Mouse (Mus musculus) cerebellum, adult 2 months (tissue): ENCODE measurements around the gene Pitpna.

Experiments
- CTCF ChIP-seq: fragments of 200-500 bp; IDR thresholded peaks from 2 replicates; pipeline ENCODE4 v1.5.1; 2011; ENCODE audit warnings: low read depth, mild to moderate bottlenecking, control low read depth, low read length, moderate library complexity, borderline replicate concordance; ENCODE audit not compliant: insufficient read depth
- POLR2A ChIP-seq: fragments of 200-500 bp; IDR thresholded peaks from 2 replicates; pipeline ENCODE4 v1.6.1; 2011; ENCODE audit warnings: low read length, control low read depth, borderline replicate concordance; ENCODE audit not compliant: insufficient read depth

DNA sequence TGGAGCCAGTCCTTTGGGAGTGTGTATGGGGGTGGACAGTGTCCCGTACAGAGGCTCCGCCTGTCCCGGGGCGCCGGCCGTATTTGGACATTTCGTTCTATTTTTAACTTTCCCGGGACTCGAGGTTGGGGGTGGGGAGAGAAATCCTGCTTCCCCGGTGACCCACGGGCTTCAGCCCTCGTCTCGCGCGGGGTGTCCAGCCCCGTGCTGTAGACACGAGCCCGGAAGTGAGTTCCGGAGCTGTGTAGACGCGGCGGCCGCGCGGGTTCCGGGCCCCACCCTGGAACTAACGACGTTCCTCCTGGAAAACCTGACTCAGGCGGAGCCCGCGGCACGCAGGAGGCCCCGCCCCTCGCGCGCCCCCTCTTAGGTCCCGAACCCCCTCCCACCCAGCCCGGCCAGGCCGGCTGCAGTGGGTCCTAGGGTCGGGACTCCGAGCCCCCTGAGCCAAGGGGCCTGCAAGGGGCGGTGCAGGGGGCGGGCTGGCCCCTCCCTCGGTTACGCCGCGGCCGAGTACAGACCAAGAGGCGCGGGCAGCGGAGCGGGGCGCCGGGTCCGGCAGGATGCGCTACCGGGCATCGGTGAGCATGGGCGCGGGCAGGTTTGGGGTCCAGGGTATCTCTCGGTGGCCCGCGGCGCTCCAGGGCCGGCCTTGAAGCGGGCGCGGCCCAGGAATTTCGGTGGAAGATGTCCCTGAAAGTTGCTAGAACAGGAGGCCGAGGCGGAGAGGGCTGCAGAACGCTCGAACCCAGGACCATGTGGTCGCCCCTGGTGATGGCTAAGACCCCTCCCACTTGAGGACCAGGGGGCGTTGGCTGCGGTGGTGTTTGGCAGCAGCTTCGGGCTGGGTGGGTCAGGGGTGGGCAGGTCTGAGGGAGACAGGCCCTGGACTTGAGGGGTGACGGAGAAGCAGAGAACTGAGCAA, 68.0 kb downstream of the Pitpna start:
- TF ChIP-seq POLR2A (no peak), CTCF (no peak)
